12 mouse cellular contexts compared by ENCODE assay signal in the genomic region with DNA sequence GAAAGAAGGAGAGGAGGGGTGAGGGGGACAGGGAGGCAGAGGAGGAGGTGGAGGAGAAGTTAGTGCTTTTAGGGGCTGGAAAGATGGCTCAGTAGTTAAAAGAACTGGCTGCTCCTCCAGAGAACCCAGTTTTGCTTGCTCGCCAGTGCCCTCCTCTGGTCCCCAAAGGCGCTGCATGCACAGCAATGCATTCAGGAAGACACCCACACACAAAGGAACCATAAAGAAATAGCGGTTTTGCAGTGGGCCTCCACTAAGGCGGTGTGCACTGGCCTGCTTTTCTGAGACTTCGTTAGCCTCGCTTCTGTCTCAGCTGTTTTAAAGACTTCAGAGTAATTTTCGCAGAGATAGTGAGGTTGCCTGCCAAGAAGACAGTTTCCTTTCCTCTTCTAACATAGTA. TPM values are rescaled to one million over a fixed set of nuclear protein-coding genes. Genes with fewer than 3 reads are reported as not detected.
DNase-seq lines count a peak whose midpoint lies in the region; ATAC-seq and TF ChIP-seq lines count a peak whose summit lies in the region.
"Had no signal": no experiment of that assay in that cellular context is flagged by ENCODE, and none has a peak within 500 bp of the region (broad histone marks: within the 10 kb centered on the region; RNA-seq: fewer than 3 reads in every experiment).

No protein-coding gene starts in this region.

- DNase-seq in hindbrain, postnatal 0 days (ENCODE audit: low spot score): no peak
- no peak for DNase-seq in midbrain, postnatal 0 days (ENCODE audit: low spot score)
- peak; percentile 41 for DNase-seq in thymus, postnatal 25 days
- DNase-seq in spleen, adult 12 weeks (ENCODE audit: low spot score): no peak
- DNase-seq in spleen, adult 18-20 months: no peak
- DNase-seq: gastrocnemius, postnatal 14 days had no signal

- H3K9ac ChIP-seq in hindbrain, postnatal 0 days (replicated peaks; ENCODE audit: low read length): no peak overlapping the region
- H3K9ac ChIP-seq in hindbrain, embryonic 12.5 days: no peak overlapping the region
- H3K9ac ChIP-seq in midbrain, postnatal 0 days (replicated peaks; ENCODE audit: low read length, poor library complexity, severe bottlenecking): no peak overlapping the region
- H3K9ac ChIP-seq in midbrain, embryonic 15.5 days: no peak overlapping the region
- H3K9ac ChIP-seq: liver, embryonic 15.5 days had no signal

- H3K4me2 ChIP-seq in hindbrain, postnatal 0 days (ENCODE audit: low read depth, low read length): no peak overlapping the region
- H3K4me2 ChIP-seq in hindbrain, embryonic 12.5 days (replicated peaks): no peak overlapping the region
- H3K4me2 ChIP-seq in midbrain, postnatal 0 days (ENCODE audit: low read depth, low read length, poor library complexity, severe bottlenecking): no peak overlapping the region
- H3K4me2 ChIP-seq in midbrain, embryonic 15.5 days: no peak overlapping the region
- H3K4me2 ChIP-seq: liver, embryonic 15.5 days had no signal

- H3K4me1 ChIP-seq in hindbrain, postnatal 0 days (ENCODE audit: insufficient read depth, low read length): no peaks in the 10 kb centered on the region
- H3K4me1 ChIP-seq in hindbrain, embryonic 12.5 days: no peaks in the 10 kb centered on the region
- H3K4me1 ChIP-seq in midbrain, postnatal 0 days (ENCODE audit: insufficient read depth, low read length): no peaks in the 10 kb centered on the region
- 0 out of 2 replicates have a peak, but pooled peaks cover 2% of the 10 kb centered on the region for H3K4me1 ChIP-seq in midbrain, embryonic 15.5 days
- H3K4me1 ChIP-seq in cortical plate, adult 2 months (ENCODE audit: control insufficient read depth, insufficient read depth, low read length): no peaks in the 10 kb centered on the region
- H3K4me1 ChIP-seq: liver, embryonic 15.5 days had no signal

- ATAC-seq in hindbrain, postnatal 0 days: no peak
- no peak for ATAC-seq in hindbrain, embryonic 12.5 days (ENCODE audit: low FRiP score)
- ATAC-seq in midbrain, postnatal 0 days (ENCODE audit: low FRiP score): no peak
- no peak for ATAC-seq in midbrain, embryonic 15.5 days (replicated peaks)

- H3K9me3 ChIP-seq in hindbrain, postnatal 0 days (ENCODE audit: low read length): no peaks in the 10 kb centered on the region
- no peaks in the 10 kb centered on the region for H3K9me3 ChIP-seq in hindbrain, embryonic 12.5 days (replicated peaks)
- H3K9me3 ChIP-seq in midbrain, postnatal 0 days (ENCODE audit: low read length): no peaks in the 10 kb centered on the region
- H3K9me3 ChIP-seq in midbrain, embryonic 15.5 days: no peaks in the 10 kb centered on the region
- H3K9me3 ChIP-seq: liver, embryonic 15.5 days had no signal

- H3K36me3 ChIP-seq in hindbrain, postnatal 0 days (ENCODE audit: insufficient read depth, low read length): no peaks in the 10 kb centered on the region
- H3K36me3 ChIP-seq in hindbrain, embryonic 12.5 days: no peaks in the 10 kb centered on the region
- no peaks in the 10 kb centered on the region for H3K36me3 ChIP-seq in midbrain, postnatal 0 days (ENCODE audit: insufficient read depth, low read length)
- no peaks in the 10 kb centered on the region for H3K36me3 ChIP-seq in midbrain, embryonic 15.5 days (replicated peaks)
- H3K36me3 ChIP-seq: liver, embryonic 15.5 days had no signal

- peak; percentile 57 for TF ChIP-seq CTCF in hindbrain, postnatal 0 days (IDR thresholded peaks at IDR 0.05; ENCODE audit: low read depth)
- TF ChIP-seq CTCF in midbrain, postnatal 0 days (IDR thresholded peaks at IDR 0.05): peak; percentile 49
- TF ChIP-seq CTCF in cortical plate, adult 2 months (IDR thresholded peaks at IDR 0.05; ENCODE audit: extremely low read depth, insufficient read depth, low read length): peak; percentile 62

- no peak overlapping the region for H3K27ac ChIP-seq in hindbrain, postnatal 0 days
- no peak overlapping the region for H3K27ac ChIP-seq in hindbrain, embryonic 12.5 days
- no peak overlapping the region for H3K27ac ChIP-seq in midbrain, postnatal 0 days (ENCODE audit: low read depth, low read length)
- H3K27ac ChIP-seq in midbrain, embryonic 15.5 days: no peak overlapping the region
- H3K27ac ChIP-seq in cortical plate, adult 2 months (ENCODE audit: insufficient read depth, low read length): no peak overlapping the region
- H3K27ac ChIP-seq: liver, embryonic 15.5 days had no signal

- H3K27me3 ChIP-seq in hindbrain, postnatal 0 days (ENCODE audit: insufficient read depth, low read length): no peaks in the 10 kb centered on the region
- H3K27me3 ChIP-seq in hindbrain, embryonic 12.5 days: no peaks in the 10 kb centered on the region
- H3K27me3 ChIP-seq in midbrain, postnatal 0 days (ENCODE audit: insufficient read depth, low read length): no peaks in the 10 kb centered on the region
- H3K27me3 ChIP-seq in midbrain, embryonic 15.5 days (replicated peaks): no peaks in the 10 kb centered on the region
- H3K27me3 ChIP-seq: liver, embryonic 15.5 days had no signal

- WGBS in hindbrain, postnatal 0 days: 76% methylated on average over 7 of the region's 7 CpGs
- 77% methylated on average over 7 of the region's 7 CpGs for WGBS in hindbrain, embryonic 12.5 days
- WGBS in midbrain, postnatal 0 days: 71% methylated on average over 7 of the region's 7 CpGs
- WGBS in midbrain, embryonic 15.5 days: 76% methylated on average over 7 of the region's 7 CpGs

- TF ChIP-seq POLR2A in cortical plate, adult 2 months (IDR thresholded peaks at IDR 0.05; ENCODE audit: extremely low read depth, insufficient read depth, low read length): no peak

- no peak overlapping the region for H3K4me3 ChIP-seq in hindbrain, postnatal 0 days (ENCODE audit: low read length)
- H3K4me3 ChIP-seq in hindbrain, embryonic 12.5 days: no peak overlapping the region
- no peak overlapping the region for H3K4me3 ChIP-seq in midbrain, postnatal 0 days (ENCODE audit: low read depth, low read length)
- no peak overlapping the region for H3K4me3 ChIP-seq in midbrain, embryonic 15.5 days
- no peak overlapping the region for H3K4me3 ChIP-seq in cortical plate, adult 2 months (ENCODE audit: insufficient read depth, low read length)
- H3K4me3 ChIP-seq: liver, embryonic 15.5 days had no signal

RNA-seq across cellular contexts. Expression of a gene that starts 30.1 kb away (rescaled TPM):
- total RNA-seq in hindbrain, postnatal 0 days (2014; rRNA removed): not detected in 2 replicates
- not detected in 2 replicates for polyA plus RNA-seq in hindbrain, postnatal 0 days (2015; fragmentation: Nextera tagmentation; extraction: Ambion mirVana)
- polyA plus RNA-seq in hindbrain, embryonic 12.5 days (2016; fragmentation: Nextera tagmentation; extraction: Ambion mirVana): not detected in 2 replicates
- total RNA-seq in midbrain, postnatal 0 days (2014; rRNA removed): not detected in 2 replicates
- polyA plus RNA-seq in midbrain, postnatal 0 days (2015; fragmentation: Nextera tagmentation; extraction: Ambion mirVana): not detected in 2 replicates
- polyA plus RNA-seq in midbrain, embryonic 15.5 days (2015; fragmentation: Nextera tagmentation; extraction: Ambion mirVana): not detected in 2 replicates
- not detected in 2 replicates for polyA plus RNA-seq in cortical plate, adult 2 months (2012; rRNA removed)
- total RNA-seq: gastrocnemius, postnatal 14 days had no signal
- polyA plus RNA-seq: intestine, embryonic 14.5 days had no signal

RNA-seq across cellular contexts. Expression of a gene that starts 57.9 kb away (rescaled TPM):
- total RNA-seq in hindbrain, postnatal 0 days (2014; rRNA removed): not detected in 2 replicates
- polyA plus RNA-seq in hindbrain, postnatal 0 days (2015; fragmentation: Nextera tagmentation; extraction: Ambion mirVana): not detected in 2 replicates
- not detected in 2 replicates for polyA plus RNA-seq in hindbrain, embryonic 12.5 days (2016; fragmentation: Nextera tagmentation; extraction: Ambion mirVana)
- total RNA-seq in midbrain, postnatal 0 days (2014; rRNA removed): 0.11 TPM in 1 of 2 replicates, not detected in the other
- polyA plus RNA-seq in midbrain, postnatal 0 days (2015; fragmentation: Nextera tagmentation; extraction: Ambion mirVana): not detected in 2 replicates
- not detected in 2 replicates for polyA plus RNA-seq in midbrain, embryonic 15.5 days (2015; fragmentation: Nextera tagmentation; extraction: Ambion mirVana)
- polyA plus RNA-seq in cortical plate, adult 2 months (2012; rRNA removed): 0.06 TPM in 1 of 2 replicates, not detected in the other
- total RNA-seq: gastrocnemius, postnatal 14 days had no signal
- polyA plus RNA-seq: embryonic facial prominence, embryonic 11.5 days; intestine, embryonic 14.5 days; liver, embryonic 15.5 days had no signal
